Mouse (Mus musculus) G1E (cell line): Measurements from ENCODE around the gene 6430550D23Rik.

Source experiments
- CTCF ChIP-seq: IDR thresholded peaks from 2 replicates; pipeline ENCODE4 v1.5.1; 2012; ENCODE audit warnings: low read depth, low read length, inconsistent platforms, mixed read lengths
- GATA1 ChIP-seq: IDR thresholded peaks from 2 replicates; pipeline ENCODE4 v1.6.1; 2012; ENCODE audit warnings: borderline replicate concordance, low read length, inconsistent platforms, mixed read lengths
- GATA2 ChIP-seq: IDR thresholded peaks from 2 replicates; pipeline ENCODE4 v1.6.1; 2012; ENCODE audit warnings: low read depth, low read length, inconsistent platforms, borderline replicate concordance
- TAL1 ChIP-seq: conservative IDR thresholded peaks from 2 replicates; pipeline ENCODE4 v1.6.1; 2012; ENCODE audit warnings: low read depth, low read length, inconsistent platforms, mixed read lengths

GRCm38 (mm10) chr2:156018106-156018505 is 10.3 kb upstream of the 6430550D23Rik start:
- TF ChIP-seq CTCF (no peak), TAL1 (no peak), GATA1 (no peak), GATA2 (no peak)
